Comparison of ENCODE assay signal across 8 mouse cellular contexts in the genomic region with DNA sequence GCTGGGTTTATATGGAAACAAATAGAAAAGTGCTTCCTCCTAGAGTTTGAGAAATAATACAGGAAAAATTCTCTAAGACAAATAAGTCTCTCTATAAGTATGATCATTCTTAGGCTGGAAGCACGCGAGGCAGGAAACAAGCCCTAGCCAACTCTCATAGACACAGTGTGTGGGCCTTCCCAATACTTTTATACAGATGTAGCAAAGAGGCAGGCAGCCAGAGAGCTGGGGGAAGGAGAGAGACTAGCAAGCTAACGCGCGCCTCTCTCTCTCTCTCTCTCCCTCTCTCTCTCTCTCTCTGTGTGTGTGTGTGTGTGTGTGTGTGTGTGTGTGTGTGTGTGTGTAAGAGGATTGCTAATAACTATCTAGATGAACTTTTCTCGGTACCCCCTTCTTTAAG. TPM values are rescaled to one million over a fixed set of nuclear protein-coding genes. Genes with fewer than 3 reads are reported as not detected.
DNase-seq lines count a peak whose midpoint lies in the region; ATAC-seq and TF ChIP-seq lines count a peak whose summit lies in the region.

No protein-coding gene starts in this region.

- ATAC-seq in limb, embryonic 15.5 days (ENCODE audit: insufficient number of reproducible peaks, low FRiP score, low TSS enrichment, low read depth) = no peak
- ATAC-seq in stomach, postnatal 0 days (ENCODE audit: low FRiP score, low TSS enrichment) = no peak

- peak overlapping the region; percentile 88; the same call in 1 of the 2 replicates for H3K27ac ChIP-seq in limb, embryonic 15.5 days
- H3K27ac ChIP-seq in stomach, postnatal 0 days (replicated peaks) = no peak overlapping the region

- intact Hi-C loops in gastrocnemius, postnatal 14 days (cut with DNase I; ENCODE audit: low total_unique reads) = loop anchor here (5.0 kb wide), 1 partner anchor 41 kb away; no protein-coding TSS in a partner anchor
- intact Hi-C loops in gastrocnemius, postnatal 36 days (cut with DNase I) = no loop called here

- peak overlapping the region; percentile 56 for H3K4me2 ChIP-seq in limb, embryonic 15.5 days
- H3K4me2 ChIP-seq in stomach, postnatal 0 days (replicated peaks; ENCODE audit: low read depth) = peak overlapping the region; percentile 71

- H3K36me3 ChIP-seq in limb, embryonic 15.5 days = no peaks in the 10 kb centered on the region
- no peaks in the 10 kb centered on the region for H3K36me3 ChIP-seq in stomach, postnatal 0 days (ENCODE audit: control insufficient read depth, insufficient read depth, low read length)

- peak; percentile 30 for DNase-seq in gastrocnemius, postnatal 14 days
- no peak for DNase-seq in gastrocnemius, postnatal 36 days
- peak; percentile 4 for DNase-seq in testis, postnatal 14 days (ENCODE audit: low spot score)
- DNase-seq in testis, postnatal 10 days (ENCODE audit: low spot score) = no peak
- peak; percentile 14 for DNase-seq in stomach, postnatal 0 days (ENCODE audit: low spot score)
- DNase-seq in left cerebral cortex, adult 8-10 months (ENCODE audit: low spot score in 2 of 2) = no peak
- DNase-seq in right cerebral cortex, postnatal 10 days (ENCODE audit: low spot score in 2 of 2) = no peak

- H3K9ac ChIP-seq in limb, embryonic 15.5 days = no peak overlapping the region
- no peak overlapping the region for H3K9ac ChIP-seq in stomach, postnatal 0 days (ENCODE audit: low read length)

- H3K27me3 ChIP-seq in limb, embryonic 15.5 days = peaks cover 9% of the 10 kb centered on the region; the same call in 1 of the 2 replicates
- no peaks in the 10 kb centered on the region for H3K27me3 ChIP-seq in stomach, postnatal 0 days (ENCODE audit: control insufficient read depth, insufficient read depth, low read length)

- peak overlapping the region; percentile 56 for H3K4me3 ChIP-seq in limb, embryonic 15.5 days
- H3K4me3 ChIP-seq in stomach, postnatal 0 days (ENCODE audit: low read depth, low read length) = peak overlapping the region; percentile 44; the same call in 1 of the 2 replicates

- TF ChIP-seq EP300 in stomach, postnatal 0 days (optimal IDR thresholded peaks at IDR 0.05) = no peak

- no peaks in the 10 kb centered on the region for H3K9me3 ChIP-seq in limb, embryonic 15.5 days
- H3K9me3 ChIP-seq in stomach, postnatal 0 days (ENCODE audit: control insufficient read depth, low read length) = no peaks in the 10 kb centered on the region

- WGBS in limb, embryonic 15.5 days = 26% methylated on average over 5 of the region's 6 CpGs
- 54% methylated on average over 6 of the region's 6 CpGs for WGBS in stomach, postnatal 0 days

- H3K4me1 ChIP-seq in limb, embryonic 15.5 days = 0 out of 2 replicates have a peak, but pooled peaks cover 3% of the 10 kb centered on the region
- no peaks in the 10 kb centered on the region for H3K4me1 ChIP-seq in stomach, postnatal 0 days (replicated peaks; ENCODE audit: control insufficient read depth, insufficient read depth)

- TF ChIP-seq CTCF in stomach, postnatal 0 days (IDR thresholded peaks at IDR 0.05; ENCODE audit: low read depth) = no peak

RNA-seq across cellular contexts. Expression of a gene that starts 2.2 kb away (rescaled TPM):
- total RNA-seq in gastrocnemius, postnatal 14 days (2021) = 10 to 100 TPM; 35.7 to 50.9 TPM
- 1 to 10 TPM; 7.9 to 9.2 TPM for total RNA-seq in gastrocnemius, postnatal 36 days (2021)
- polyA plus RNA-seq in limb, embryonic 15.5 days (2015; fragmentation: Nextera tagmentation; extraction: Ambion mirVana) = 744 and 768 TPM in 2 replicates
- 238 and 253 TPM in 2 replicates for polyA plus RNA-seq in stomach, postnatal 0 days (2015; fragmentation: Nextera tagmentation; extraction: Ambion mirVana)
- 1 to 10 TPM; 5.6 to 7.5 (median 6.2) TPM for total RNA-seq in left cerebral cortex, adult 8-10 months (2022)

Comparison
In these comparisons a context has a peak if more than half of its experiments do, and no peak if none do; other contexts are left out.
1. DNase-seq: peak in gastrocnemius, postnatal 14 days (single experiment), testis, postnatal 14 days (single experiment) and stomach, postnatal 0 days (single experiment); none in gastrocnemius, postnatal 36 days (0 of 2), testis, postnatal 10 days (single experiment), left cerebral cortex, adult 8-10 months (0 of 2) and right cerebral cortex, postnatal 10 days (0 of 2).